Mouse (Mus musculus): ENCODE results near the gene Pole3. TPM values are rescaled to one million over a fixed set of nuclear protein-coding genes. Genes with fewer than 3 reads are reported as not detected.

Pole3 gene
- polyA plus RNA-seq, 1 experiment: 44.8 TPM

DNA sequence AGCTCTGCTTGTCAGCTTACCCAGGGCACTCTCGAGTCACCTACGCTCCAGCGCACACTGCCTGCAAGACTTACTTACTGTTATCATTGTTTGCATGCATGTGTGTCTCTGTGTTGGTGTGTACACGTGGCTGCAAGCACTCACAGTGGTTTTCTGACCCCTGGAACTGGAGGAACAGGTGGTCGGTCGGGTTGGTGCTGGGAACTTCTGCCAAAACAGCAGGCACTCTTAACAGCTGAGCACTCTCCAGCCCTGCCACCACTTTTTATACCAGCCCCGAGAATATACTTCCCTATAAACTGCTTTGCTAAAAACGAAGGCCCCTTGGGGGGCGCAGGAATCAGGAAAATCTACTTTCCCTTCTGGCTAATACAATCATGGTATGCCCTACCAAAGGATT is 30.6 kb downstream of the Pole3 start:
- TF ChIP-seq CTCF (IDR thresholded peaks at IDR 0.05; ENCODE audit: control insufficient read depth, insufficient read depth, insufficient replicate concordance, low read depth, low read length) (no peak), POLR2A (IDR thresholded peaks at IDR 0.05; ENCODE audit: control insufficient read depth, low read depth, low read length) (no peak)
- H3K4me1 ChIP-seq (ENCODE audit: control insufficient read depth, insufficient read depth, low read length): no peaks in the 10 kb centered on the region
- H3K4me3 ChIP-seq (ENCODE audit: control insufficient read depth, low read depth, low read length): no peak overlapping the region
- no peaks in the 10 kb centered on the region for H3K27me3 ChIP-seq (ENCODE audit: control insufficient read depth, insufficient read depth, low read length)
- H3K27ac ChIP-seq (ENCODE audit: control insufficient read depth, insufficient read depth, low read depth, low read length): no peak overlapping the region
- no peaks in the 10 kb centered on the region for H3K36me3 ChIP-seq (ENCODE audit: control insufficient read depth, insufficient read depth, low read length)

DNA sequence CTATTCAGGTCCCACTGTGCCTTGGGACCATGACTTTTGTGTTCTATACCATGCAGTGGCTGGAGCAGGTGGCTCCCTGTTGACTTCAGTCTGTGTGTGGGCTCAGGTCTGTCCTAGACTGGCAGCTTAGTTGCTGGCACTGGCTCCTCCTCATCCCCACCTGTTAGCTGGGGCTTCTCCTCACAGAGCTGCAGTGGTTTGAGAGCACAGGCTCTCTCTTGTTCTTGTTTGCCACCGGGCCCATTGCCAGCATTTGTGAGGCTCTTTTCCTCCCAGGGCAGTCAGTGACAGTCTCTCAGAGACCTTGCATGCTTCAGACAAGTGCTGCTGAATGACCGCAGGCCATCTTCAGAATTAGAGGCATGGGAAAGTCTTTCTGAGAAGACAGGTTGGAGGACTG is 32.2 kb downstream of the Pole3 start:
- Histone ChIP-seq H3K4me3 (ENCODE audit: control insufficient read depth, low read depth, low read length) (no peak overlapping the region), H3K27me3 (ENCODE audit: control insufficient read depth, insufficient read depth, low read length) (no peaks in the 10 kb centered on the region), H3K36me3 (ENCODE audit: control insufficient read depth, insufficient read depth, low read length) (no peaks in the 10 kb centered on the region; the same call in 1 of the 2 replicates), H3K4me1 (ENCODE audit: control insufficient read depth, insufficient read depth, low read length) (no peaks in the 10 kb centered on the region), H3K27ac (ENCODE audit: control insufficient read depth, insufficient read depth, low read depth, low read length) (no peak overlapping the region)
- TF ChIP-seq CTCF (IDR thresholded peaks at IDR 0.05; ENCODE audit: control insufficient read depth, insufficient read depth, insufficient replicate concordance, low read depth, low read length) (no peak), POLR2A (IDR thresholded peaks at IDR 0.05; ENCODE audit: control insufficient read depth, low read depth, low read length) (no peak)

GRCm38 (mm10) chr4:62487914-62488313 is 37.0 kb downstream of the Pole3 start:
- Histone ChIP-seq H3K4me3 (ENCODE audit: control insufficient read depth, low read depth, low read length) (no peak overlapping the region), H3K27me3 (ENCODE audit: control insufficient read depth, insufficient read depth, low read length) (no peaks in the 10 kb centered on the region), H3K36me3 (ENCODE audit: control insufficient read depth, insufficient read depth, low read length) (no peaks in the 10 kb centered on the region; the same call in 1 of the 2 replicates), H3K4me1 (ENCODE audit: control insufficient read depth, insufficient read depth, low read length) (no peaks in the 10 kb centered on the region), H3K27ac (ENCODE audit: control insufficient read depth, insufficient read depth, low read depth, low read length) (no peak overlapping the region)
- no peak for TF ChIP-seq CTCF (IDR thresholded peaks at IDR 0.05; ENCODE audit: control insufficient read depth, insufficient read depth, insufficient replicate concordance, low read depth, low read length)
- no peak for TF ChIP-seq POLR2A (IDR thresholded peaks at IDR 0.05; ENCODE audit: control insufficient read depth, low read depth, low read length)

GRCm38 (mm10) chr4:62487172-62487571 is 37.7 kb downstream of the Pole3 start:
- H3K36me3 ChIP-seq (ENCODE audit: control insufficient read depth, insufficient read depth, low read length): no peaks in the 10 kb centered on the region; the same call in 1 of the 2 replicates
- no peak for TF ChIP-seq CTCF (IDR thresholded peaks at IDR 0.05; ENCODE audit: control insufficient read depth, insufficient read depth, insufficient replicate concordance, low read depth, low read length)
- TF ChIP-seq POLR2A (IDR thresholded peaks at IDR 0.05; ENCODE audit: control insufficient read depth, low read depth, low read length): no peak
- H3K4me3 ChIP-seq (ENCODE audit: control insufficient read depth, low read depth, low read length): no peak overlapping the region
- no peaks in the 10 kb centered on the region for H3K4me1 ChIP-seq (ENCODE audit: control insufficient read depth, insufficient read depth, low read length)
- no peak overlapping the region for H3K27ac ChIP-seq (ENCODE audit: control insufficient read depth, insufficient read depth, low read depth, low read length)
- no peaks in the 10 kb centered on the region for H3K27me3 ChIP-seq (ENCODE audit: control insufficient read depth, insufficient read depth, low read length)

DNA sequence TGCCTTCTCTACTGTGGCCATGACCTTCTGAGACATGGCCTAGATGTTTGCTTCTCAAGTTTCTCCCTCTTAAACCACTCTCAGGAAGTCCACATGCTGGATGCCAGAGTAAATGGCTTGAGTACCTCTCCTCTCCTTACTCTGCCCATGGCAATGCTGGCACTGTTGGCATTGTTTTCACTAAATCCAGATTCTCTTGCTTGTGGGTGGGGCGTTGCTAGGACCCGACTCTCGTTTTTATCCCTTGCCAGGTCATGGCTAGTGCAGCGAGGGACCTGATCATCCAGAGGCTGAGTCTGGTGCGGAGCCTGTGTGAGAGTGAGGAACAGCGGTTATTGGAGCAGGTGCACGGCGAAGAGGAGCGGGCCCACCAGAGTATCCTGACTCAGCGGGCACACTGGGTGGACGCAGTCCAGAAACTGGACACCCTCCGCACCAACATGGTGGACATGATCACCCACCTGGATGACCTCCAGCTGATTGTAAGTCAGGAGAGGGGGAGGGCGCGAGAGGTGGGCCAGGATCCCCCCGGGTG is 38.6 kb downstream of the Pole3 start:
- H3K4me3 ChIP-seq (ENCODE audit: control insufficient read depth, low read depth, low read length): no peak overlapping the region
- no peaks in the 10 kb centered on the region; the same call in 1 of the 2 replicates for H3K4me1 ChIP-seq (ENCODE audit: control insufficient read depth, insufficient read depth, low read length)
- no peak for TF ChIP-seq POLR2A (IDR thresholded peaks at IDR 0.05; ENCODE audit: control insufficient read depth, low read depth, low read length)
- TF ChIP-seq CTCF (IDR thresholded peaks at IDR 0.05; ENCODE audit: control insufficient read depth, insufficient read depth, insufficient replicate concordance, low read depth, low read length): no peak
- no peaks in the 10 kb centered on the region; the same call in 1 of the 2 replicates for H3K36me3 ChIP-seq (ENCODE audit: control insufficient read depth, insufficient read depth, low read length)
- no peak overlapping the region for H3K27ac ChIP-seq (ENCODE audit: control insufficient read depth, insufficient read depth, low read depth, low read length)
- H3K27me3 ChIP-seq (ENCODE audit: control insufficient read depth, insufficient read depth, low read length): no peaks in the 10 kb centered on the region

DNA sequence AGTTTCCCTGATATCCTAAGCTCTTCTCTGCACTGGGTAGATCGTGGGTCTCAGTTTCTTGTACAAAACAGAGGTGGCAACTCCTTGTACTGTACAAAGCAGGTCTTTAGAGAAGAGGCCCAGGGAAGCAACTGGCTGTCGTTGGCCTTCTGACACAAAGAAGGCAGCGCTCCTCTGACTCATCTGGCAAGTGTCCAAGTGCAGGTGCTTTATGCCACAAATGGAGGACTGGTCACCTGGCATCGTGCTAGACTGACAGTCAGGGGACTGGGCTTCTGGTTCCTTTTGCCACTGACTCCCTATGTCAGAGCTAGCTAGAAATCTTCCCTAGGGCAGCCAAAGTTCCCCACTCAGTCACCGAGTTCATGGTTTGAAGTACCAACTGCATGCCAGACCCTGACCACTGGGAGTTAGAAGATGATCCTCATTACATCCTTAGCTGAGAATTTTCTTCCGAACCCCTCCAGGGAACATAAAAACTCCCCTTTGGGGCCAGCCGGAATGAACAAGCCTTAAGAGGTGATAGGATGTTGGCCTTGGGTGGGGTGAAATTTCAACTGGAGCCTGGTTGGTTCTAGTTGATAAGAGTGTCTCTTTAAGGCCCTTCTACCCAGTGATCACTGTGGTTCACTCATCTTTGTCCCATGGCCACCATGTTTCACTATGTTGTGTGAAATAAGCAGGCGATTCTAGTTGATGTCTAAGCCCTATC is 39.3 kb downstream of the Pole3 start:
- no peaks in the 10 kb centered on the region for H3K27me3 ChIP-seq (ENCODE audit: control insufficient read depth, insufficient read depth, low read length)
- H3K4me3 ChIP-seq (ENCODE audit: control insufficient read depth, low read depth, low read length): no peak overlapping the region
- H3K4me1 ChIP-seq (ENCODE audit: control insufficient read depth, insufficient read depth, low read length): peaks cover 3% of the 10 kb centered on the region
- no peaks in the 10 kb centered on the region; the same call in 1 of the 2 replicates for H3K36me3 ChIP-seq (ENCODE audit: control insufficient read depth, insufficient read depth, low read length)
- TF ChIP-seq CTCF (IDR thresholded peaks at IDR 0.05; ENCODE audit: control insufficient read depth, insufficient read depth, insufficient replicate concordance, low read depth, low read length) (no peak), POLR2A (IDR thresholded peaks at IDR 0.05; ENCODE audit: control insufficient read depth, low read depth, low read length) (no peak)
- no peak overlapping the region for H3K27ac ChIP-seq (ENCODE audit: control insufficient read depth, insufficient read depth, low read depth, low read length)

GRCm38 (mm10) chr4:62484928-62485327 is 39.9 kb downstream of the Pole3 start:
- no peak for TF ChIP-seq POLR2A (IDR thresholded peaks at IDR 0.05; ENCODE audit: control insufficient read depth, low read depth, low read length)
- no peak overlapping the region for H3K4me3 ChIP-seq (ENCODE audit: control insufficient read depth, low read depth, low read length)
- H3K4me1 ChIP-seq (ENCODE audit: control insufficient read depth, insufficient read depth, low read length): peaks cover 5% of the 10 kb centered on the region
- H3K27ac ChIP-seq (ENCODE audit: control insufficient read depth, insufficient read depth, low read depth, low read length): no peak overlapping the region
- no peaks in the 10 kb centered on the region; the same call in 1 of the 2 replicates for H3K36me3 ChIP-seq (ENCODE audit: control insufficient read depth, insufficient read depth, low read length)
- H3K27me3 ChIP-seq (ENCODE audit: control insufficient read depth, insufficient read depth, low read length): no peaks in the 10 kb centered on the region

Measured in testis, adult 2 months (tissue).